Mouse (Mus musculus) fat pad, adult 2 months (tissue): Measurements from ENCODE around the gene Gys1.
"Not testable (repeated sequence)": the region's sequence is repeated elsewhere in the genome, so short reads cannot be mapped to it uniquely, and the experiment has no call there.

Source experiments
- DNase-seq: peaks from one replicate; pipeline ENCODE4 v3.0.0-alpha.2; 2011; ENCODE audit warnings: low read depth, low spot score; ENCODE audit errors: extremely low read depth

The Gys1 gene

GRCm38 (mm10) chr7:45434203-45435015 is at the start of gene Gys1:
Gene Gys1, plus strand, starts transcription at chr7:45434844.
- DNase-seq, result peak; percentile 99

- DNase-seq, result no peak
Measured at GRCm38 (mm10) chr7:45386077-45386476, 48.6 kb upstream of the Gys1 start.

GRCm38 (mm10) chr7:45395129-45395541 is 39.5 kb upstream of the Gys1 start:
- no peak for DNase-seq

GRCm38 (mm10) chr7:45395578-45396336 is 38.9 kb upstream of the Gys1 start, which contains the start of gene Snrnp70:
Gene Snrnp70, minus strand, starts transcription at chr7:45395742.
- peak; percentile 98 for DNase-seq

- not testable (repeated sequence) for DNase-seq
Measured at GRCm38 (mm10) chr7:45396337-45396775, 38.3 kb upstream of the Gys1 start.

GRCm38 (mm10) chr7:45396787-45397186 is 37.9 kb upstream of the Gys1 start:
- no peak for DNase-seq

GRCm38 (mm10) chr7:45401521-45402085 is 33.0 kb upstream of the Gys1 start:
- DNase-seq, result no peak

GRCm38 (mm10) chr7:45403532-45404261 is 30.9 kb upstream of the Gys1 start:
- no peak for DNase-seq

GRCm38 (mm10) chr7:45405091-45406075 is 29.3 kb upstream of the Gys1 start, which contains the start of gene Kcna7:
Gene Kcna7, plus strand, starts transcription at chr7:45405653.
- DNase-seq, result no peak

- DNase-seq, result no peak
Measured at GRCm38 (mm10) chr7:45406157-45407156, 28.2 kb upstream of the Gys1 start.

- no peak for DNase-seq
Measured at GRCm38 (mm10) chr7:45407836-45408235, 26.8 kb upstream of the Gys1 start.

GRCm38 (mm10) chr7:45408351-45408750 is 26.3 kb upstream of the Gys1 start:
- no peak for DNase-seq

GRCm38 (mm10) chr7:45408949-45409348 is 25.7 kb upstream of the Gys1 start:
- DNase-seq, result no peak

- no peak for DNase-seq
Measured at GRCm38 (mm10) chr7:45409497-45410163, 25.0 kb upstream of the Gys1 start.

- DNase-seq, result no peak
Measured at GRCm38 (mm10) chr7:45412421-45412820, 22.2 kb upstream of the Gys1 start.

- DNase-seq, result no peak
Measured at GRCm38 (mm10) chr7:45413113-45413863, 21.4 kb upstream of the Gys1 start, which contains the start of gene Ntf5. Gene Ntf5, plus strand, starts transcription at chr7:45413695.
